Mouse (Mus musculus) embryonic facial prominence, embryonic 10.5 days (tissue): ENCODE data around the gene Gins2. TPM values are rescaled to one million over a fixed set of nuclear protein-coding genes. Genes with fewer than 3 reads are reported as not detected.

ENCODE experiments used
- DNase-seq: peaks from one replicate; pipeline ENCODE4 v3.0.0-alpha.2; 2017; ENCODE audit warnings: low spot score
- H3K27ac ChIP-seq: fragments of 300-500 bp; sonication (generic); replicated peaks from 2 replicates; pipeline ENCODE4 v1.5.1; 2016; ENCODE audit warnings: mild to moderate bottlenecking
- H3K27me3 ChIP-seq: fragments of 300-500 bp; sonication (generic); replicated peaks from 2 replicates; pipeline ENCODE4 v1.6.1; 2016; ENCODE audit warnings: low read depth, mild to moderate bottlenecking; ENCODE audit not compliant: poor library complexity, severe bottlenecking
- H3K36me3 ChIP-seq: fragments of 300-500 bp; sonication (generic); replicated peaks from 2 replicates; pipeline ENCODE4 v1.6.1; 2016; ENCODE audit warnings: mild to moderate bottlenecking, moderate library complexity
- H3K4me1 ChIP-seq: fragments of 300-500 bp; sonication (generic); 2 replicates; pipeline ENCODE4 v1.6.1; 2016
- H3K4me3 ChIP-seq: fragments of 300-500 bp; sonication (generic); 2 replicates; pipeline ENCODE4 v1.5.1; 2016; ENCODE audit warnings: mild to moderate bottlenecking, moderate library complexity
- H3K9me3 ChIP-seq: fragments of 300-500 bp; sonication (generic); 2 replicates; pipeline ENCODE4 v1.6.1; 2016; ENCODE audit warnings: mild to moderate bottlenecking
- WGBS: fragments of 180-500 bp; shearing (Covaris S2); methylation state at CpG from one replicate; pipeline ENCODE4 v1.1.7; 2016; 5-methylcytosine and 5-hydroxymethylcytosine counted together
- polyA plus RNA-seq: library from polyadenylated mRNA; unstranded; fragments of >200 nt; fragmentation: Nextera tagmentation; extraction: Ambion mirVana; gene quantifications from 2 replicates; pipeline ENCODE4 v1.2.1, GENCODE M21; 2016

Gins2 gene
- polyA plus RNA-seq, 1 experiment from 2014 or later, result 156 TPM

GRCm38 (mm10) chr8:120594571-120594970 lies 5.5 kb upstream of the Gins2 start:
- 88% methylated on average over 5 of the region's 5 CpGs for WGBS
- no peak overlapping the region for H3K4me3 ChIP-seq
- H3K9me3 ChIP-seq, result no peaks in the 10 kb centered on the region
- H3K27ac ChIP-seq, result no peak overlapping the region
- no peak for DNase-seq
- no peaks in the 10 kb centered on the region for H3K36me3 ChIP-seq
- H3K4me1 ChIP-seq, result peaks cover 26% of the 10 kb centered on the region
- peaks cover 28% of the 10 kb centered on the region for H3K27me3 ChIP-seq

GRCm38 (mm10) chr8:120591587-120592292 lies 2.6 kb upstream of the Gins2 start:
- Histone ChIP-seq H3K27me3 (peaks cover 7% of the 10 kb centered on the region; the same call in 1 of the 2 replicates), H3K36me3 (peaks cover 10% of the 10 kb centered on the region), H3K4me3 (no peak overlapping the region), H3K4me1 (peaks cover 43% of the 10 kb centered on the region), H3K27ac (no peak overlapping the region), H3K9me3 (no peaks in the 10 kb centered on the region)
- DNase-seq, result no peak
- 76% methylated on average over 10 of the region's 10 CpGs for WGBS

GRCm38 (mm10) chr8:120589921-120590320 lies 817 bp upstream of the Gins2 start:
- H3K27me3 ChIP-seq, result no peaks in the 10 kb centered on the region
- peak overlapping the region; percentile 81 for H3K27ac ChIP-seq
- H3K4me3 ChIP-seq, result peak overlapping the region; percentile 89
- no peak for DNase-seq
- H3K4me1 ChIP-seq, result peaks cover 45% of the 10 kb centered on the region
- peaks cover 27% of the 10 kb centered on the region for H3K36me3 ChIP-seq
- 65% methylated on average over 2 of the region's 2 CpGs for WGBS
- H3K9me3 ChIP-seq, result no peaks in the 10 kb centered on the region

- H3K27ac ChIP-seq, result no peak overlapping the region
- no peaks in the 10 kb centered on the region for H3K27me3 ChIP-seq
- no peak for DNase-seq
- WGBS, result 93% methylated on average over 10 of the region's 10 CpGs
- peaks cover 37% of the 10 kb centered on the region for H3K4me1 ChIP-seq
- H3K4me3 ChIP-seq, result no peak overlapping the region
- H3K36me3 ChIP-seq, result peaks cover 66% of the 10 kb centered on the region
- H3K9me3 ChIP-seq, result no peaks in the 10 kb centered on the region
These were observed 3.6 kb downstream of the Gins2 start for GRCm38 (mm10) chr8:120585521-120585920.

- no peaks in the 10 kb centered on the region for H3K27me3 ChIP-seq
- H3K36me3 ChIP-seq, result peaks cover 94% of the 10 kb centered on the region
- WGBS, result 93% methylated on average over 8 of the region's 8 CpGs
- no peak overlapping the region for H3K4me3 ChIP-seq
- no peaks in the 10 kb centered on the region for H3K9me3 ChIP-seq
- DNase-seq, result no peak
- peaks cover 15% of the 10 kb centered on the region for H3K4me1 ChIP-seq
- no peak overlapping the region for H3K27ac ChIP-seq
These were observed 7.3 kb downstream of the Gins2 start for GRCm38 (mm10) chr8:120581811-120582210.

GRCm38 (mm10) chr8:120581329-120581728 lies 7.8 kb downstream of the Gins2 start:
- Histone ChIP-seq H3K4me1 (peaks cover 16% of the 10 kb centered on the region), H3K4me3 (no peak overlapping the region), H3K27ac (no peak overlapping the region), H3K36me3 (peaks cover 94% of the 10 kb centered on the region), H3K27me3 (no peaks in the 10 kb centered on the region), H3K9me3 (no peaks in the 10 kb centered on the region)
- WGBS, result 92% methylated on average over 12 of the region's 12 CpGs
- no peak for DNase-seq

GRCm38 (mm10) chr8:120580336-120581000 lies 8.6 kb downstream of the Gins2 start:
- no peaks in the 10 kb centered on the region for H3K27me3 ChIP-seq
- no peak for DNase-seq
- H3K36me3 ChIP-seq, result peaks cover 95% of the 10 kb centered on the region
- peaks cover 25% of the 10 kb centered on the region for H3K4me1 ChIP-seq
- WGBS, result 87% methylated on average over 8 of the region's 8 CpGs
- no peak overlapping the region for H3K4me3 ChIP-seq
- H3K9me3 ChIP-seq, result no peaks in the 10 kb centered on the region
- H3K27ac ChIP-seq, result no peak overlapping the region

- no peak overlapping the region for H3K27ac ChIP-seq
- no peak overlapping the region for H3K4me3 ChIP-seq
- peaks cover 100% of the 10 kb centered on the region for H3K36me3 ChIP-seq
These were observed 11.3 kb downstream of the Gins2 start for GRCm38 (mm10) chr8:120577821-120578220.

GRCm38 (mm10) chr8:120575801-120576200 lies 13.3 kb downstream of the Gins2 start:
- Histone ChIP-seq H3K27me3 (no peaks in the 10 kb centered on the region), H3K4me3 (peak overlapping the region; percentile 19; the same call in 1 of the 2 replicates), H3K9me3 (no peaks in the 10 kb centered on the region), H3K36me3 (peaks cover 100% of the 10 kb centered on the region), H3K27ac (peak overlapping the region; percentile 77), H3K4me1 (peaks cover 71% of the 10 kb centered on the region)
- 37% methylated on average over 9 of the region's 9 CpGs for WGBS
- DNase-seq, result peak; percentile 75

More at GRCm38 (mm10) chr8:120577821-120578220, 11.3 kb downstream of the Gins2 start:
- H3K9me3 ChIP-seq, result no peaks in the 10 kb centered on the region
- DNase-seq, result no peak
- H3K27me3 ChIP-seq, result no peaks in the 10 kb centered on the region
- WGBS, result 87% methylated on average over 17 of the region's 17 CpGs
- H3K4me1 ChIP-seq, result peaks cover 52% of the 10 kb centered on the region

- no peaks in the 10 kb centered on the region for H3K9me3 ChIP-seq
- no peak overlapping the region; the same call in 1 of the 2 replicates for H3K27ac ChIP-seq
- H3K27me3 ChIP-seq, result no peaks in the 10 kb centered on the region
- no peak overlapping the region for H3K4me3 ChIP-seq
- no peak for DNase-seq
- WGBS, result 81% methylated on average over 19 of the region's 19 CpGs
- peaks cover 100% of the 10 kb centered on the region for H3K36me3 ChIP-seq
- peaks cover 77% of the 10 kb centered on the region for H3K4me1 ChIP-seq
These were observed 14.2 kb downstream of the Gins2 start for GRCm38 (mm10) chr8:120574941-120575340.

- no peak for DNase-seq
- Histone ChIP-seq H3K4me1 (peaks cover 88% of the 10 kb centered on the region), H3K9me3 (no peaks in the 10 kb centered on the region), H3K27me3 (no peaks in the 10 kb centered on the region), H3K36me3 (peaks cover 100% of the 10 kb centered on the region), H3K4me3 (no peak overlapping the region), H3K27ac (no peak overlapping the region)
- 58% methylated on average over 11 of the region's 11 CpGs for WGBS
These were observed 15.2 kb downstream of the Gins2 start for GRCm38 (mm10) chr8:120573866-120574265.

- Histone ChIP-seq H3K4me3 (no peak overlapping the region), H3K36me3 (peaks cover 100% of the 10 kb centered on the region), H3K9me3 (peaks cover 8% of the 10 kb centered on the region; the same call in 1 of the 2 replicates), H3K4me1 (peaks cover 81% of the 10 kb centered on the region), H3K27me3 (no peaks in the 10 kb centered on the region), H3K27ac (no peak overlapping the region)
- DNase-seq, result no peak
- WGBS, result 85% methylated on average over 21 of the region's 21 CpGs
These were observed 16.6 kb downstream of the Gins2 start for GRCm38 (mm10) chr8:120572534-120572933.

- peaks cover 100% of the 10 kb centered on the region for H3K36me3 ChIP-seq
- no peak overlapping the region for H3K4me3 ChIP-seq
- peaks cover 11% of the 10 kb centered on the region; the same call in 1 of the 2 replicates for H3K9me3 ChIP-seq
- no peak overlapping the region for H3K27ac ChIP-seq
- no peaks in the 10 kb centered on the region for H3K27me3 ChIP-seq
- H3K4me1 ChIP-seq, result peaks cover 86% of the 10 kb centered on the region
- DNase-seq, result no peak
- WGBS, result 76% methylated on average over 8 of the region's 8 CpGs
These were observed 17.5 kb downstream of the Gins2 start for GRCm38 (mm10) chr8:120571561-120571960.
